Mouse (Mus musculus): ENCODE results near the gene Copg1.
A peak's percentile ranks its signal among the peaks of the same experiment; 100 is the strongest.
"Not testable (repeated sequence)": the region's sequence is repeated elsewhere in the genome, so short reads cannot be mapped to it uniquely, and the experiment has no call there.

The Copg1 gene

GRCm38 (mm10) chr6:87876068-87876643 is 11.5 kb upstream of the Copg1 start:
- DNase-seq, result peak; percentile 69

GRCm38 (mm10) chr6:87879010-87879409 is 8.6 kb upstream of the Copg1 start:
- DNase-seq, result no peak

DNA sequence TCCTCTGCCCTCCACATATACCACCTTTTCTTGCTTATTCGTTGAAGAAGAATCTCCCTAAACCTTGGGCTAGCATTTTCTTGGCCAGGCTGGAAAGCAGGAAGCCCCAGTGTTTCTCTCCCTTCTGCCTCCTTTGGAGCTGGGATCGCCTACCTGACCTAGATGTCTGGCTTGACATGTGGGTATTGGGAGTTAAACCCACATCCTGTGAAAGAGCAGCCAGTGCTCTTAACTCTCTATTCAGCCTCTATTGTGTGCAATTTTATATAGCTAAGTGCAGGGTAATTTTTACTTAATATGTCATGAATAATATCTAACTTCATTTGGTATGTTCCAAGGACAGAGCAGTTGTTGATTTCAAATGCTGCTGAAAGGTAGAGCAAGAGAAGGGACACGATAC is 8.0 kb upstream of the Copg1 start:
- no peak for DNase-seq

DNA sequence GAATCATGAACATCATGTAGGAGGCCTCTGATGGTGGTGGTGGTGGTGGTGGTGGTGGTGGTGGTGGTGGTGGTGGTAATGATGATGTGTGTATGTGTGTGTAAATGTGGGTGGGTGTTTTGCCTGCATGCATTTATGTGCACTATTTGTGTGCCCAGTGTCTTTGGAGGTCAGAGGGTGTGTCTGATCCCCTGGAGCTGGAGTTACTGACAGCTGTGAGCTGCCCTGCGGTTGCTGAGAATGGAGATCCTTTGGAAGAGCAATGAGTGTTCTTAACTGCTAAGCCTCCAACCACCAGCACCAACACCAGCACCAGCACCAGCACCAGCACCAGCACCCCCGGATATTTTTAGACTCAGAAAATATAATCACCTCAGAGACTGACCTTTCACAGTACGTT is 5.4 kb upstream of the Copg1 start:
- no peak for DNase-seq

DNA sequence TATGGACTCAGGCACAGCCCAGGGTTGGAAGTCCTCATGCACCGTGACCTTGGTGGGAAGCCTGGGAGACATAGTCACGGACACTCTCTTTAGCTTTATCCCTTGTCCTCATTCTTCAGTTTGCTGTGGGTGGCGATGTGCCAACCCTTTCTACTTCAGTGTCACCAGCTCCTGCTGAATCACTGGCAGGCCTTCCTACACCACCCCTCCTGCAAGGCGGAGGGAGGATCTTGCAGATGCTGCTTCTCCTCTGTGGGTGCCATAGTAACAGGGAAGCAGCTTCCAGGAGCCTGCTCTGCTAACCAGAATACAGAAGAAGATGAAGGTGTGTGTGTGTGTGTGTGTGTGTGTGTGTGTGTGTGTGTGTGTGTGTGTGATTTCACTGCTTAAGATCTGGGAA is 4.8 kb upstream of the Copg1 start:
- no peak for DNase-seq

- DNase-seq, result peak; percentile 52
These were observed 893 bp upstream of the Copg1 start for GRCm38 (mm10) chr6:87886721-87887120.

- DNase-seq, result no peak
These were observed 6.3 kb downstream of the Copg1 start for GRCm38 (mm10) chr6:87893931-87894330.

DNA sequence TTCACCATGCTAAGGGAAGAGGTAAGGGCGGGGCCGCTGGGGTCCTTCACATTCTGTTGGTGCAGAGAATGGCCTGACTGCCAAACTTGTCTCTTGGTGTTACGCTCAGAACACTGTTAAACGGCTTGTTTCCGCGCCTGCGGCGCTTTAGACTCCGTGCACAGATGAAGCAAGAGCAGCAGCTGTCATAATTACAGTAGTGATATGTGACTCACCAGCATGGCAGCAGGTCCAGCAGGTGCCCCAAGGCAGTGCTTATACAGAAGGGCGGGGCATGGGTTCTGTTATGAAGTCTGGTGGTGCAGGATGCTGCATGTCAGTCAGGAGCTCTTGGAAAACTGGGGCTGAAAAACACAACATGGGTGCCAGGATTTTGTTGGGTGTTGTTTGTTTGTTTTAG is 10.4 kb downstream of the Copg1 start:
- no peak for DNase-seq

GRCm38 (mm10) chr6:87906632-87907031 is 19.0 kb downstream of the Copg1 start:
- no peak for DNase-seq

- no peak for DNase-seq
These were observed 21.6 kb downstream of the Copg1 start for GRCm38 (mm10) chr6:87909181-87909580.

GRCm38 (mm10) chr6:87911559-87911958 is 23.9 kb downstream of the Copg1 start:
- no peak for DNase-seq

GRCm38 (mm10) chr6:87913661-87914325 is 26.2 kb downstream of the Copg1 start, which contains the start of gene Hmces:
Hmces (plus strand) TSS chr6:87913935.
- peak; percentile 81 for DNase-seq

DNA sequence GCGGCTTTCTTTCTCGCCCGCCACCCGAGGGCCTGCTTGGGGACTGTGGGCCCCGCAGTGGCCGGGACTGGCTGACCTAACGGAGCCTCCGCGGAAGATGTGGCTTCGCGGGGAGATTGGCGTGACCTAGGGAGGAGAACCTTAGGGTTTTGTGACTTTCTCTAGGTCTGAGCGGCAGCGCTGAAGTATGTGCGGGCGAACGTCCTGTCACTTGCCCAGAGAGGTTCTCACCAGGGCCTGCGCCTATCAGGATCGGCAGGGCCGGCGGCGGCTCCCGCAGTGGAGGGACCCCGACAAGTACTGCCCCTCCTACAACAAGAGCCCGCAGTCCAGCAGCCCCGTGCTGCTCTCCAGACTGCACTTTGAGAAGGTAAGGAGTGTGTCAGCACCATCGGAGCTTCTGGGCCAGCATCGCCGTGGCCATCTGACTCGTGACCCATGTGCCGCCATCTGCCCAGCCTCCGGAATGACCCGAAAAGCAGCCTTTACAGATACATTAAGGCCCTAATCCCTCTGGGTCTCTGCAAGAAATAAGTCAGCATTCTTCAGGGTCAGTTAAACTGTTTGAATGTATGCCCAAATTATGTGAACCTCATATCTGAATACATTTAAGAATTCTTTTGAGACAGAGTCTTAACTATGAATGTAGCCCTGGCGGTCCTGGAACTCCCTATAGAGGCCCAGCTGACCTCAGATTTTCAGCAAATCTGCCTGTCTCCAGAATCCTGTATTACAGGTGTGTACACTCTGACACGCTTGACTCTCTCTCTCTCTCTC is 26.9 kb downstream of the Copg1 start:
- DNase-seq, result peak; percentile 32

DNA sequence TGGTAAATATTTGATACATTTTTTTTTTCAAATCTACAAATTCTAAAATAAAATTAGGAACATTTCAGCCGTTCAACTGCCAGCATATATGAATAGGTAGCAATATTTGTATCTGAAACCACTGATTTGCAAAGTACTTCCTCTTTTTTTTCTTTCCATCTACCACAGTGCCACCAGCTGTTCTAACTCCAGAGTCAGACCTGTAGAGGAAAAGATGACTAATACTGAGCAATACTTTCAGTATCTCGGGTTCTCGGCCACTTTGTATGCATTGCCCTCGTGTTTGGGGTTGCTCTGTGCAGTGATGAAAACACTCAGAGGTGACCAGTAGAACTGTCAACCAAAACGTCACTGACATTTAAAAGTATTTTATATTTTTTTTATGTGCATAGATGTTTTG is 28.3 kb downstream of the Copg1 start:
- DNase-seq, result peak; percentile 12

DNA sequence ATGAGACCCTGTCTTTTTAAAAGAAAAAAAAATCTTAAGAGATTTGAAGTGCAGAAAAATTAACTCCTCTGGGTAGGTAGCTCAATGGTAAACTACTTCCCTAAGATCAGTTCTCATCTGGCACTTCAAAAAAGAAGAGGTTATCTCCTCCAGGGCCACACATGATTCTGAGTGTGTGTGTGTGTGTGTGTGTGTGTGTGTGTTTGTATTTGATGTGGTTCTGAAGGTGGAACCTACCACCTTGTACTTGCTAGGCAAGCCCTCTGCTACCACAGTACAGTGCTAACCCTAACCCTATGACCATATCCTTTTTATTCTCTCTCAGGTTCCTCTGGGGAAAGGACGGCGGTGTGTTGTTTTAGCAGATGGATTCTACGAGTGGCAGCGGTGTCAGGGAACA is 33.6 kb downstream of the Copg1 start:
- no peak for DNase-seq

DNA sequence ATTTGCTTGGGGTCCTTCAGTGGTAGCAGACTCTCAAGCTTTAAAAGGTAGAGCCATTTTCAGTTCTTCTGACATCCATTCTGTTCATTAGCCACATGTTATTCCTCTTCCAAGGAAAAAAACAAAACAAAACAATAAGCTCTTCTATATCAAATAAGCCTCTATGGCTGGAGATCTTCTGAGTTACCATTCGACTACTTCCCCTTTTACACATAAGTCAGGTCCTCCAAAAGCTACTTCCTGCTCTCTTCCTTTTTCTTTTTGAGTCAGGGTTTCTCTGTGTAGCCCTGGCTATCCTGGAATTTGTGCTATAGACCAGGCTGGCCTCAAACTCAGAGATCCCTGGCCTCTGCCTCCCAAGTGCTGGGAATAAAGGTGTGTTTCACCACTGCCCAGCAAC is 36.0 kb downstream of the Copg1 start:
- no peak for DNase-seq

DNA sequence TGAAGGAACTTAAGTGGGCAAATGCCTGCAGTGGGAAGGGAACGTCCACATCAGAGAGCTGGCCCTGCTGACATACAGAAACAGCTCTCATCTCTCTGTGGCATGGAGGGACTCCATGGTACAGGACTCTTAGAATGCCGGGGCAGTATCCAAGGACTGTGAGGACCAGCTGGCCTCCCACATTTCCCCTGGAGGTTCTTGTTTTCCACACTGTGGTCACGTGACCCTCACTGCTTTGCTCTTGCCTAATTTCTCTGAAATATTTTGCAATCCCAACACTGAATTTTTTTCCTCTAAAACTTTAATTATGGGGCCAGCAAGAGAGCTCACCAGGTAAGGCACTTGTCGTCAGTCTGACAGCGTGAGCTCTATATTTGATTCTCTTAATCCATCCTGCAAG is 47.4 kb downstream of the Copg1 start:
- no peak for DNase-seq

GRCm38 (mm10) chr6:87937178-87937788 is 49.7 kb downstream of the Copg1 start:
- peak; percentile 47 for DNase-seq

DNA sequence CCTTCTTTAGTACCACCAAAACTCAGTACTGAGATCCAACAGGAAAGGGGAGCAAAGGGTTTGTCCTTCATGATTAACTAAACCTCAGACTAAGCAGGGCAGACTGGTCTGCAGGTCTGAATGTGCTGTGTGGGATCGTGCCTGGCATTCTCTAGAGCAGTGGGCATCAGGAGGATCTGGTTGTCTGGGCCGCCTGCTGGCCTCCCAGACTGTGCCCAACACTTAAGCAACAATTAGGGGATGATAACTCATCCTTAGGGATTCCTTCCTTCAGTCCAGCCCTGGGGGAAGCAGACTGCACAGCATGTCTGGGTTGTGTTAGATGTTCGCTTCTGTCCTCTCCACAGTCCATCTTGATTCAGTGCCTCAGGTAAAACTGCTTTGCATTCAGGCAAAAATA is 51.3 kb downstream of the Copg1 start:
- no peak for DNase-seq

DNA sequence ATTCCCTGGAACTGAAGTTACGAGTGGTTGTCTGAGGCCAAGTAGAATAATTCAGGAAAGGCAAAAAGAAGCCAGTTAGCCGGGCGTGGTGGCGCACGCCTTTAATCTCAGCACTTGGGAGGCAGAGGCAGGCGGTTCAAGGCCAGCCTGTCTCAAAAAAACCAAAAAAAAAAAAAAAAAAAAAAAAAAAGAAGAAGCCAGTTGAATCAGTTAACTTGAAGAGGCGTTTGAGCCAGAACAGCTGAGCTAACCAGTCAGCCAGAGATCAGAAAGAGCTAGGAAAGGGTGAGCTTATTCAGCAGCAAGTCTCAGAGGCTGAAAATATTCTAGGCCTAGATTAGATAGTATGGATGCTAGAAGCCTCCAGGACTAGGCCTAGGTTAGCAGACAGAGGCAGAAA is 54.6 kb downstream of the Copg1 start:
- no peak for DNase-seq

DNA sequence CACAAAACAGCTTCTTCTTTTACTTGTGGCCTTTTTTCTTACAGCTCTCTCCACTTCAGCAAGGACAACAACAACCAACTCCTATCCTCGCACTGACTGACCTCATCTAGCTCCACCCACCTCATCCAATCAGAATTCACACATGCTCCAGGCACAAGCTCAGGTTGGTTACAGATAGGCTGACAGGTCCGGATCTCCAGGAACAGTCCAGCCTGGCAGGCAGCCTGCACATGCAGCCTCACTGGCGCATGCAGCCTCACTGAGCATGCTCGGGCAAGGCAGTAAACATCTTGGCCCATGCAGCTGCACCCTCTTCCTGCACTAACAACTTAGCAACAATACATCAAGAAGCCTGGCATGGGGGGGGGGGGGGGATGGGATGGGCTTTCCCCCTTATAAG is 74.8 kb downstream of the Copg1 start:
- DNase-seq, result not testable (repeated sequence)

All from kidney, adult 9 months (tissue).